Mouse (Mus musculus): ENCODE results near the gene Clcn6.

GRCm38 (mm10) chr4:148038079-148038599 is 482 bp downstream of the Clcn6 start:
- TF ChIP-seq CTCF (conservative IDR thresholded peaks at IDR 0.05; ENCODE audit: insufficient read depth, insufficient read length, low read depth, low read length) = no peak
- no peak for TF ChIP-seq POLR2A (IDR thresholded peaks at IDR 0.05; ENCODE audit: low read depth, low read length)

Measured in kidney, adult 2 months (tissue).